Mouse (Mus musculus): ENCODE measurements around the gene Ss18l2. TPM values are rescaled to one million over a fixed set of nuclear protein-coding genes. Genes with fewer than 3 reads are reported as not detected.

The Ss18l2 gene
- total and polyA plus RNA-seq, 3 experiments, result 40.2 to 77.0 (median 41.5) TPM

DNA sequence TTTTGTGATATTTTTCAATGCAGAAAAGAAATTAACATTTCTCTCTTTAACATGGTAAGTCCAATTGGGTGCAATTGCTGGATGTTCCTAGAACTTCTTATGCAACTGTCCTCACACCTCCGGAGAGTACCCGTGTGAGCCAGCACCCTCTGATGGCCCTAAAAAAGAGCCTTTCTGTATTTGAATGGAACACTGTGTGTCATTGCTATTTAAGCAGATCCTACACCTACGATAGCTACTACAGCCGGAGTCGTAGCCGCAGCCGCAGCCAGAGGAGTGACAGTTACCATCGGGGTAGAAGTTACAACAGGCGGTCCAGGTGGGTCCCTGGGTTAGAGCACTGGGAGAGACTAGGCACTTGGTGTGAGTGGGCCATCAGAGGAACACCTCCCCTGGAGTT is 42.6 kb downstream of the Ss18l2 start:
- Histone ChIP-seq H3K9me3 (replicated peaks; ENCODE audit: low read length) (no peaks in the 10 kb centered on the region), H3K4me3 (replicated peaks in 1 of 3; ENCODE audit: low read depth in 2 of 3, low read length in 2 of 3, poor library complexity in 1 of 3) (no peak overlapping the region), H3K27ac (ENCODE audit: insufficient read depth, low read depth) (no peak overlapping the region), H3K36me3 (replicated peaks in 1 of 2; ENCODE audit: control insufficient read depth in 1 of 2, insufficient read depth in 1 of 2, low read length in 1 of 2) (peaks cover 79 to 98% of the 10 kb centered on the region in 2 experiments), H3K27me3 (replicated peaks) (no peaks in the 10 kb centered on the region), H3K4me2 (ENCODE audit: insufficient read depth, low read depth, poor library complexity, severe bottlenecking) (no peak overlapping the region), H3K4me1 (ENCODE audit: control insufficient read depth in 1 of 2, insufficient read depth in 2 of 2) (no peaks in the 10 kb centered on the region), H3K79me2 (replicated peaks; ENCODE audit: control insufficient read depth, extremely low read depth, insufficient read depth, poor library complexity, severe bottlenecking) (no peaks in the 10 kb centered on the region), H3K9ac (ENCODE audit: insufficient read depth, low read depth) (no peak overlapping the region)
- TF ChIP-seq MAZ (IDR thresholded peaks at IDR 0.05; ENCODE audit: low read depth, low read length) (no peak), UBTF (IDR thresholded peaks at IDR 0.05; ENCODE audit: low read depth, low read length) (no peak), TBP (conservative IDR thresholded peaks at IDR 0.05; ENCODE audit: low read depth, low read length) (no peak), POLR2AphosphoS2 (IDR thresholded peaks at IDR 0.05; ENCODE audit: low read depth, low read length) (no peak), E2F4 (IDR thresholded peaks at IDR 0.05; ENCODE audit: insufficient replicate concordance, low read depth, low read length) (no peak), ZKSCAN1 (IDR thresholded peaks at IDR 0.05; ENCODE audit: borderline replicate concordance, low read depth, low read length) (no peak), MEF2A (IDR thresholded peaks at IDR 0.05; ENCODE audit: borderline replicate concordance, low read depth, low read length) (no peak), BHLHE40 (IDR thresholded peaks at IDR 0.05; ENCODE audit: low read depth, low read length) (no peak), NELFE (IDR thresholded peaks at IDR 0.05; ENCODE audit: low read depth, low read length) (no peak), IRF4 (IDR thresholded peaks at IDR 0.05; ENCODE audit: low read depth, low read length) (no peak)
- in situ Hi-C loops (cut with MboI; ENCODE audit: low pct_ligation_motif_present, low pct_unique_long_range_greater_than_20kb, low sequenced_read_pairs), result no loop called here
- dilution Hi-C loops (cut with MboI; ENCODE audit: extremely low pct_ligation_motif_present, extremely low pct_unique_long_range_greater_than_20kb, low sequenced_read_pairs), result no loop called here
- no peak for DNase-seq (ENCODE audit: extremely low read depth)

DNA sequence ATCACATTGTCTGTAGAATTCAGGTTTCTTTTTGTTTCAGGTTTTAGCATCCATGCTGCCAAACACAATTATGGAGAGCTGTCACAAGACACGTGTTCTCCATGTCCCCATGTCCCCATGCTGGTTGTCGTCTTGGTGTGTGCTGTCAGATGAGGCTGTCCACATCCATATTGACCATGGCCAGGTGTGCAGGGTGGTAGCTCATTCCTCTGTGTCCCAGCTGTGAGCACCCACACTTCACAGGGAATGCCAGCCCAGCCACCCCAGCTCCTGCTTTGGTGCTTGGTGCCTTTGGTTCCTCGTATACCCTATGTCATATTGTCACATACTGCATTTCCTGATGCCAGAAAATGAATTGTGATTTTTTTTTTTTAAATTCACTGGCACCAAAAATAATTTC is 44.5 kb downstream of the Ss18l2 start:
- H3K9me3 ChIP-seq (replicated peaks; ENCODE audit: low read length), result peaks cover 17% of the 10 kb centered on the region
- no peak overlapping the region for H3K4me3 ChIP-seq (replicated peaks in 1 of 3; ENCODE audit: low read depth in 2 of 3, low read length in 2 of 3, poor library complexity in 1 of 3)
- H3K4me1 ChIP-seq (ENCODE audit: control insufficient read depth in 1 of 2, insufficient read depth in 2 of 2), result no peaks in the 10 kb centered on the region
- H3K9ac ChIP-seq (ENCODE audit: insufficient read depth, low read depth), result no peak overlapping the region
- no peaks in the 10 kb centered on the region for H3K79me2 ChIP-seq (replicated peaks; ENCODE audit: control insufficient read depth, extremely low read depth, insufficient read depth, poor library complexity, severe bottlenecking)
- H3K27me3 ChIP-seq (replicated peaks), result no peaks in the 10 kb centered on the region
- in situ Hi-C loops (cut with MboI; ENCODE audit: low pct_ligation_motif_present, low pct_unique_long_range_greater_than_20kb, low sequenced_read_pairs), result no loop called here
- H3K36me3 ChIP-seq (replicated peaks in 1 of 2; ENCODE audit: control insufficient read depth in 1 of 2, insufficient read depth in 1 of 2, low read length in 1 of 2), result peaks cover 77 to 98% of the 10 kb centered on the region in 2 experiments
- H3K4me2 ChIP-seq (ENCODE audit: insufficient read depth, low read depth, poor library complexity, severe bottlenecking), result no peak overlapping the region
- no peak for TF ChIP-seq KAT2A (IDR thresholded peaks at IDR 0.05; ENCODE audit: insufficient replicate concordance, low read length)
- no peak for DNase-seq (ENCODE audit: extremely low read depth)
- dilution Hi-C loops (cut with MboI; ENCODE audit: extremely low pct_ligation_motif_present, extremely low pct_unique_long_range_greater_than_20kb, low sequenced_read_pairs), result no loop called here
- H3K27ac ChIP-seq (ENCODE audit: insufficient read depth, low read depth), result no peak overlapping the region

DNA sequence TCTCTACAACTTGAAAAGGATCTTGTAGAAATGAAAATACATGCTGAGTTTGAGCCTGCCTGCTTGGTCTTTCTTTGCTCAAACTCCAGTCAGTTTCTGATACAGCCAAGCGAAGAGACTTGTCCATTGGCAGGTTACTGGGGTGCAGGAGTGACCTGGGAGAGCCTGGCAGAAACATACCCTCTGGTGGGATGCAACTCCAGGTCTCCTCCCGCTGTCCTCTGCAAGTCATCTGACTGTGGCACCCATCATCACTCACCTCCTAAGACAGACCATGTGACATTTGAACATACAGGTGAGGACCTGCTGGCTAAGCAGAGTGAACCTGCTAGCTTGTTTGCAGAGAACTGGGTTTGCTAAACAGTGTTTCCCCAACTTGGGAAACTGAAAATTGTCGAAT is 46.7 kb downstream of the Ss18l2 start:
- Histone ChIP-seq H3K4me2 (ENCODE audit: insufficient read depth, low read depth, poor library complexity, severe bottlenecking) (no peak overlapping the region), H3K4me3 (replicated peaks in 1 of 3; ENCODE audit: low read depth in 2 of 3, low read length in 2 of 3, poor library complexity in 1 of 3) (no peak overlapping the region), H3K27me3 (replicated peaks) (no peaks in the 10 kb centered on the region), H3K9ac (ENCODE audit: insufficient read depth, low read depth) (no peak overlapping the region), H3K9me3 (replicated peaks; ENCODE audit: low read length) (peaks cover 27% of the 10 kb centered on the region), H3K4me1 (ENCODE audit: control insufficient read depth in 1 of 2, insufficient read depth in 2 of 2) (peaks cover 0 to 7% of the 10 kb centered on the region in 2 experiments; a peak in 1 of 4 replicates), H3K27ac (ENCODE audit: insufficient read depth, low read depth) (no peak overlapping the region), H3K79me2 (replicated peaks; ENCODE audit: control insufficient read depth, extremely low read depth, insufficient read depth, poor library complexity, severe bottlenecking) (no peaks in the 10 kb centered on the region), H3K36me3 (replicated peaks in 1 of 2; ENCODE audit: control insufficient read depth in 1 of 2, insufficient read depth in 1 of 2, low read length in 1 of 2) (peaks cover 55 to 79% of the 10 kb centered on the region in 2 experiments)
- TF ChIP-seq ETS1 (conservative IDR thresholded peaks at IDR 0.05; ENCODE audit: low read depth, low read length) (no peak), CHD2 (IDR thresholded peaks at IDR 0.05; ENCODE audit: low read length) (no peak), BHLHE40 (IDR thresholded peaks at IDR 0.05; ENCODE audit: low read depth, low read length) (no peak), MEF2A (IDR thresholded peaks at IDR 0.05; ENCODE audit: borderline replicate concordance, low read depth, low read length) (no peak)
- no peak for DNase-seq (ENCODE audit: extremely low read depth)
- dilution Hi-C loops (cut with MboI; ENCODE audit: extremely low pct_ligation_motif_present, extremely low pct_unique_long_range_greater_than_20kb, low sequenced_read_pairs), result no loop called here
- in situ Hi-C loops (cut with MboI; ENCODE audit: low pct_ligation_motif_present, low pct_unique_long_range_greater_than_20kb, low sequenced_read_pairs), result no loop called here

Data from CH12.LX (cell line).